Mouse (Mus musculus): ENCODE measurements around the gene Dbn1.
A peak's percentile ranks its signal among the peaks of the same experiment; 100 is the strongest.

The Dbn1 gene

GRCm38 (mm10) chr13:55510668-55511491 is 23.0 kb upstream of the Dbn1 start:
- no peak for DNase-seq (ENCODE audit: low spot score in 2 of 2)

- no peak for DNase-seq (ENCODE audit: low spot score in 2 of 2)
Observed at GRCm38 (mm10) chr13:55510332-55510667, 22.4 kb upstream of the Dbn1 start.

- DNase-seq (ENCODE audit: low spot score in 2 of 2), result no peak
Observed at GRCm38 (mm10) chr13:55508531-55508930, 20.6 kb upstream of the Dbn1 start.

DNA sequence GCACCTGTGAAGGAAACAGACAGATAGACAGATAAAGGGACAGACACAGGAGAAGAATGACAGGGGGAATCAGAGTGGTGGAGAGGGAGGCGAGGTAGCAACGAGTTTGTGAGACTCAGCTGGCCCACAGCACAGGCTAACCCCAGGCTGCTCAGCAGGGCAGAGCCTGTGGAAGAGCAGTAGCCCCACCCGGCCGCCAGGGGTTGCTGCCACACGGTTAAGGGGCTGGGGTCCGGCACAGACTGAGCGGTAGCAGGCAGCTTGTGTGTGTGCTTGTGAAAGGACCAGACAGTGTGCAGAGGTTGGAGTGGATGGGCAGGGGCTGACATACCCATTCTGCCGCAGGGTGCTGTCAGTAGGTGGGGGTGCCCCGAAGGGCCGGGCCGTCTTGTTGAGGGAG is 20.0 kb upstream of the Dbn1 start:
- no peak for DNase-seq (ENCODE audit: low spot score in 2 of 2)

GRCm38 (mm10) chr13:55506697-55507096 is 18.8 kb upstream of the Dbn1 start:
- DNase-seq (ENCODE audit: low spot score in 2 of 2), result no peak

- DNase-seq (ENCODE audit: low spot score in 2 of 2), result no peak
Observed at GRCm38 (mm10) chr13:55505810-55506209, 17.9 kb upstream of the Dbn1 start.

DNA sequence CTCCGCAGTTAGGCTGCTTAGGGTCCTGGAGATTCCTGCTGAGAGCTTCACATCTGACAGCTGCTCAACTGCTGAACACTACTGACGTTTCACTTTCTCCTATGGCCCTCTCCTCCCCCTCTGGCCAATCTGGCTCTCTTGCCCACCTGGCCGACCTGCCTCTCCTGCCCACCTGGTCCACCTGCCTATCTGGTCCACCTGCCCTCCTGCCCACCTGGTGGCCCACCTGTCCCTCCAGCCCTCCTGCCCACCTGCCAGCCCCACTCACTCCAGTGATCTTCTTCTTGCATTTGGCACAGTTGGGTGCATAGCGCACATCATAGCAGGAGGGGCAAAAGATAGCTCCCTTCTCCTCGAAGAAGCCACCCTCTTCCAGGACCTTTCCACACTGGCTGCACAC is 16.5 kb upstream of the Dbn1 start:
- DNase-seq (ENCODE audit: low spot score in 2 of 2), result no peak

DNA sequence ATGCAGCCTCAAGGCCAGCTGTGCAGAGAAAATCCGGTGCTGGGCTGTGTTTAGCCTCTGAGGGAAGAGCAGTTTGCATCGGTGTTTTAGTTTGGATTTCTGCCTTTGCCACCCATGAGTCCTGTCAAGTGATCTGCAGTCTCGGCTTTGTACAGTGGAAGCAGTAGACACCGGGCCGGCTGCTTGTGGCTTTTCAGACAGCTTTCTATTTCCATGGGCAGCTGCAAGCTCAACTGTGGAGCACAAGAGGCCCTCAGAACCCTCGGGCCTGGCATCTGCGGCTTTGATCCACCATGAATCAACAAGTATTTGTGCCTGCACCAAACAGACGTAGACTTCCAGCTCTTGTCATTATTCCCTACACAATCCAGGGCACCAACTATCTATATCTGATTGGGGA is 14.5 kb upstream of the Dbn1 start:
- DNase-seq (ENCODE audit: low spot score in 2 of 2), result no peak

DNA sequence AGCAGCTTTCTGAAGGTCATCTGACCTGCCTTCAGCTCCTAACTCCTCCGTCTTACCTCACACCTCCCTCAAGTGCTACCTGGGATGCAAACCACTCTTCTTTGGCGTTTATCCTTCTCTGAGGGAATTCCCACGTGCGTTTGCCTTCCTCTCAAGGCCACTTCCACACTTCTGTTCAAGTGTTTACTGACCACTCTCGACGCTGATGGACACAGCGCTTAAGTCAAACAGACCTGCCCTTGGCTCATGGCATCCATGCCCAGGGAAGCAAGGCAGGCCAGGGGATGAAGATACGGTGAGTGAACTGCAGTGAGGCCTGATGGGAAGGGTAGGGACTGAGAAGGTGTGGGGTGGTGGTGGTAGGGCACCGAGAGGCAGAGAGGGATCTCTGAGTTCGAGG is 12.7 kb upstream of the Dbn1 start:
- DNase-seq (ENCODE audit: low spot score in 2 of 2), result no peak

DNA sequence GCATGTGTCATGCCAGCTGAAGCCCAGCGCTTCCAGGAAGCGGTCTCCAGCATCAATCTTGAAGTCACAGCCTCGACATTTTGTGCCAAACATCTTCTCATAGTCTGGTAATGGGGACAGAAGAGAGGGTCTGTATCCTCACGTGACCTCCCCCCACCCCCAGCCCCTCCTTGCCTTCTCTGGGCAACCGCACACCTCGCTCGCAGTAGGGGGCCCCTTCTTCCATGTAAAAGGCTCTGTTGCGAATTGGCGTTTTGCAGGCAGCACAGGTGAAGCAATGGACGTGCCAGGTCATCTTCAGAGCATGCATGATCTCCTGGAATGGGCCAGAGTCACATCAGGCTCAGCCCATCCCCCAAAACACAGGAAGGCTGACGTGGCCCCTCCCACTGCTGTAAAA is 11.0 kb upstream of the Dbn1 start:
- DNase-seq (ENCODE audit: low spot score in 2 of 2), result no peak

DNA sequence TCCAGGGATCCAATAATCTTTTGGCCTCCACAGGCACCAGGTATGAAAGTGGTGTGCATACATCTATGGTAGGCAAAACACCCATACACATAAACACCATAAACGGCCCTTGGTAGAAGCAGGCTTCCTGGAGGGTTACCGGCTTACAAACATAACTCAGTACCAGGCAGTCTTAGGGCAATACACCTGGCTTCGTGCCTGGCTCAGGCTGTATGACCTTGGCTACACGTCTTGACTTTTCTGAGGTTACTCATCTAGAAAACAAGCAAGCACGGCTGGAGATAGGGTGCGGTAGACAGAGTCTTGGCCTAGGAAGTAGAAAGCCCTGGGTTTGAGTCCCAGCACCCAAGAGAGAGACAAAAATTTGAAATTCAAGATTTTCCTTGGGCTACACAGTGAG is 8.8 kb upstream of the Dbn1 start:
- DNase-seq (ENCODE audit: low spot score in 2 of 2), result no peak

GRCm38 (mm10) chr13:55495702-55496101 is 7.8 kb upstream of the Dbn1 start:
- no peak for DNase-seq (ENCODE audit: low spot score in 2 of 2)

DNA sequence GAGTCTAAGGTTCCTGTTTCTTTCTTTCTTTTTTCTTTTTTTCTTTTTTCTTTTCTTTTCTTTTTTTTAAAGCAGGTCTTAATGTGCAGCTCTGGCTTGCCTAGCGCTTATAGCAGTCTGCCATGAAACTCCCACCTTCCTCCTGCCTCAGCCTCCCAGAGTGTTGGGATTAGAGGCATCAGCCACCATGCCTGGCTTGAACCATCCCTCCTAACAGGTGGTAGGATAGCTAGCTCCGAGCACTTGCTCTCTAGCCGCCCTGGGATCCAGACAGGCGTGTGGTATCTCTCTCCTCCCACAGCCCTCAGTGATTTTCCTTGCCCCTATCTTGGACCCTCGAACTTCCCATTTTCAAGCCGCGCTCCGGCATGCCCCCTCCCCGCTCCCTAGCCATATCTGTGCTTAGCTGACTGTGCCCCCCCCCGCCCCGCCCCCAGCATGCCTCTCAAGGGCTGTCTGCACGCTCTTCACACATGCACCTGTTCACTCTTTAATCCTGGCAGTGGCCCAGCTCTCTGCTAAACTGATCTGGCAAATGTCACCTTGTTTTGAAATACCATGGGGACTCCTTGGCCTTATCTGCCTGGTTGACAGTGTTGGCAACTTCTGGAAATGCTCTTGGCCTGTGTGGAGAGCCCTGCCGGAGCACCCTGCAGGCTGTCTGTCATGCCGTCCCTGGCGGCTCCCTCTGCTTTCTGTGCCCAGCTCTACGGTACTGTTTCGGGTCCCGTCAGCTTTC is 7.1 kb upstream of the Dbn1 start:
- DNase-seq (ENCODE audit: low spot score in 2 of 2), result no peak

- no peak for DNase-seq (ENCODE audit: low spot score in 2 of 2)
Observed at GRCm38 (mm10) chr13:55494257-55494656, 6.3 kb upstream of the Dbn1 start.

GRCm38 (mm10) chr13:55486916-55487577 is 864 bp downstream of the Dbn1 start:
- DNase-seq (ENCODE audit: low spot score in 2 of 2), result no peak

GRCm38 (mm10) chr13:55486029-55486794 is 1.7 kb downstream of the Dbn1 start:
- DNase-seq (ENCODE audit: low spot score in 2 of 2), result no peak

DNA sequence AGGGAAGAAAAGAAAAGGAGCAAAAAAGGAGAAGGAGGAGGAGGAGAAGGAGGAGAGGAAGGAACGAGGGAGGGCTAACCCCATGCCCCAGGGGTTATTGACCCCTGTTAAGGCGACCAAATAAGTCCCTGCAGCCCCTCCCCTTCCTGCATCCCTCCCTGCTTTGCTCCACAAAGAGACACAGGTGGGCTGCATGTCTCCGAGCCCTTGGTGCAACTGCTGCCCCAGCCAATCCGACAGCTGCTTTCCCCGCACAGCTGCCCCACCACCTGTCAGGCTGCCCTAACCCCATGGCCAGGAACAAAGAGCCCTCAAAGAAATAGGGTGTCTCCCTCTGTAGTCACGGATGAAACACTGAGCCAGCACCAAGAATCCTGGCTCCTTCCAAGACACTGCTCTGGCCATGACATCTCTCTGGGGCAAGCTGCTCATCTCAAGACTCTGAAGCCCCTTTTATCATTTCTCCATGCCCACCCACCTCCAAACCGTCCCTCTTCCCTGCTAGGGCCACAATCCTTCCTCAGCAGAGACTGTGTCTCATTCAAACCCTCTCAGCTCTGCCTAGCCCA is 3.3 kb downstream of the Dbn1 start:
- DNase-seq (ENCODE audit: low spot score in 2 of 2), result no peak

DNA sequence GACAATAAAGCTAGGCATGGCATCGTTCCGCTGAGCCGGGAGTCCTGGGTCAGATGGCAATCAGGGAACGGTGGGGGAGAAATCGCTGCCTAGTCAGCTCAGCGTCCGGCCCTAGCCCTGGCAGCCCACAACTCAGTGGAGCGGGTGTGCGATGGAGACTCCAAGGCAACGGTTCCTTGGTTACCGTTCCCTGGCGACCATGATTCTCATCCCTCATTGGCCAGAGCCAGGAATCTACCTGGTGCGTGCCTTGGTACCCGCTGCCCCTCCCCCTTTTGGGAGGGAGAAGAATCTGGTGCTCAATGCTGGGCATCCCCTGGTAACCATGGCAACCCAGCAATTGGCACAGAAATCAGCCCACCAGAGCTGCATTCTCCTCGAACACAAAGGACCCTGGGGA is 4.3 kb downstream of the Dbn1 start:
- DNase-seq (ENCODE audit: low spot score in 2 of 2), result peak; percentile 93 to 97

DNA sequence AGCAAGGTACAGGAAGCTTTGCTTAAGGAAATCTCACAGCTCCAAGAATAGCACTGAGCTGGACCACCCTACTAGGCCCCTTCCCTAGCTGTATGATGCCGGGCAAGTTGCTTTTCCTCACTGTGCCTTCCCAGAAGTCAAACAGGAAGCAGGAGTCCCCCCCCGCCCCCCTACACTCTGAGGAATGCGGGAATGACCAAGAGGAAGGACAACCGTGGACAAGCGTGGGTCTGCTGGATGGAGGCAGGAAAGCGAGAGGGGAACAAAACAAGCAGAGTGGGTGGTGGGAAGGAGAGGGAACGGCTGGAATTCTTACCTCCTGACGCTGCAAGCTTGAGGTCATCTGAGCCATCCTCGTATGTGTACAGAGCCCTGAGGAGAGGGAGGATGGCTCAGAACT is 4.8 kb downstream of the Dbn1 start:
- no peak for DNase-seq (ENCODE audit: low spot score in 2 of 2)

- no peak for DNase-seq (ENCODE audit: low spot score in 2 of 2)
Observed at GRCm38 (mm10) chr13:55482542-55482941, 5.4 kb downstream of the Dbn1 start.

GRCm38 (mm10) chr13:55479929-55480328 is 8.0 kb downstream of the Dbn1 start:
- DNase-seq (ENCODE audit: low spot score in 2 of 2), result no peak

- no peak for DNase-seq (ENCODE audit: low spot score in 2 of 2)
Observed at GRCm38 (mm10) chr13:55479008-55479407, 8.9 kb downstream of the Dbn1 start.
